Mouse (Mus musculus): ENCODE results near the gene Taar7f. TPM values are rescaled to one million over a fixed set of nuclear protein-coding genes. Genes with fewer than 3 reads are reported as not detected.
"Not testable (repeated sequence)": the region's sequence is repeated elsewhere in the genome, so short reads cannot be mapped to it uniquely, and the experiment has no call there.

The Taar7f gene
- polyA plus RNA-seq, 1 experiment from 2014 or later, result not detected

- H3K4me3 ChIP-seq (ENCODE audit: low read depth, low read length); H3K27ac ChIP-seq (ENCODE audit: low read depth, low read length); ATAC-seq (replicated peaks; ENCODE audit: low FRiP score); H3K36me3 ChIP-seq (ENCODE audit: control insufficient read depth, insufficient read depth, low read length); H3K4me2 ChIP-seq; DNase-seq (ENCODE audit: low spot score); H3K9me3 ChIP-seq (ENCODE audit: control insufficient read depth, low read length); H3K9ac ChIP-seq (ENCODE audit: low read depth, low read length); H3K4me1 ChIP-seq (replicated peaks; ENCODE audit: control insufficient read depth, insufficient read depth, low read length); H3K27me3 ChIP-seq (replicated peaks; ENCODE audit: control insufficient read depth, insufficient read depth, low read length): not testable (repeated sequence)
- 57% methylated on average over 2 of the region's 2 CpGs for WGBS
Measured at GRCm38 (mm10) chr10:24097010-24097409, 47.7 kb downstream of the Taar7f start.

Other genes starting within 250 kb of the Taar7f start
- gene Vnn3, start 198.0 kb upstream of the Taar7f start, polyA plus RNA-seq (2014; fragmentation: Nextera tagmentation; extraction: Ambion mirVana), result not detected in 2 replicates
- gene Vnn1, start 154.8 kb upstream of the Taar7f start, polyA plus RNA-seq (2014; fragmentation: Nextera tagmentation; extraction: Ambion mirVana), result 1.3 and 1.4 TPM in 2 replicates
- not detected in 2 replicates for gene Taar1, start 129.2 kb upstream of the Taar7f start, polyA plus RNA-seq (2014; fragmentation: Nextera tagmentation; extraction: Ambion mirVana)
- not detected in 2 replicates for gene Taar2, start 110.9 kb upstream of the Taar7f start, polyA plus RNA-seq (2014; fragmentation: Nextera tagmentation; extraction: Ambion mirVana)
- not detected in 2 replicates for gene Taar3, start 100.0 kb upstream of the Taar7f start, polyA plus RNA-seq (2014; fragmentation: Nextera tagmentation; extraction: Ambion mirVana)
- gene Taar4, start 89.0 kb upstream of the Taar7f start, polyA plus RNA-seq (2014; fragmentation: Nextera tagmentation; extraction: Ambion mirVana), result not detected in 2 replicates
- not detected in 2 replicates for gene Taar5, start 78.8 kb upstream of the Taar7f start, polyA plus RNA-seq (2014; fragmentation: Nextera tagmentation; extraction: Ambion mirVana)
- gene Taar6, start 63.9 kb upstream of the Taar7f start, polyA plus RNA-seq (2014; fragmentation: Nextera tagmentation; extraction: Ambion mirVana), result not detected in 2 replicates
- gene Taar7a, start 56.0 kb upstream of the Taar7f start, polyA plus RNA-seq (2014; fragmentation: Nextera tagmentation; extraction: Ambion mirVana), result not detected in 2 replicates
- not detected in 2 replicates for gene Taar7b, start 49.6 kb upstream of the Taar7f start, polyA plus RNA-seq (2014; fragmentation: Nextera tagmentation; extraction: Ambion mirVana)
- not detected in 2 replicates for gene Taar7d, start 22.3 kb upstream of the Taar7f start, polyA plus RNA-seq (2014; fragmentation: Nextera tagmentation; extraction: Ambion mirVana)
- gene Taar7e, start 11.9 kb upstream of the Taar7f start, polyA plus RNA-seq (2014; fragmentation: Nextera tagmentation; extraction: Ambion mirVana), result not detected in 2 replicates
- not detected in 2 replicates for gene Taar8a, start 27.0 kb downstream of the Taar7f start, polyA plus RNA-seq (2014; fragmentation: Nextera tagmentation; extraction: Ambion mirVana)
- gene Taar8b, start 42.8 kb downstream of the Taar7f start, polyA plus RNA-seq (2014; fragmentation: Nextera tagmentation; extraction: Ambion mirVana), result not detected in 2 replicates
- not detected in 2 replicates for gene Taar8c, start 52.4 kb downstream of the Taar7f start, polyA plus RNA-seq (2014; fragmentation: Nextera tagmentation; extraction: Ambion mirVana)
- not detected in 2 replicates for gene Taar9, start 60.0 kb downstream of the Taar7f start, polyA plus RNA-seq (2014; fragmentation: Nextera tagmentation; extraction: Ambion mirVana)
- gene Stx7, start 99.8 kb downstream of the Taar7f start, polyA plus RNA-seq (2014; fragmentation: Nextera tagmentation; extraction: Ambion mirVana), result 50.7 and 56.0 TPM in 2 replicates
- 2.3 and 2.8 TPM in 2 replicates for gene Moxd1, start 174.0 kb downstream of the Taar7f start, polyA plus RNA-seq (2014; fragmentation: Nextera tagmentation; extraction: Ambion mirVana)

Measured in liver, embryonic 11.5 days (tissue).